Mouse (Mus musculus) stomach, postnatal 0 days (tissue): ENCODE measurements around the gene Ftsj3. TPM values are rescaled to one million over a fixed set of nuclear protein-coding genes. Genes with fewer than 3 reads are reported as not detected.

Experiments
- ATAC-seq: fragments of 200-750 bp; cut with Nextera tagmentation; 2 replicates; pipeline ENCODE4 v1.8.0; 2017; ENCODE audit not compliant: low FRiP score, low TSS enrichment
- DNase-seq: peaks from one replicate; pipeline ENCODE4 v3.0.0-alpha.2; 2016; ENCODE audit warnings: low spot score
- H3K27ac ChIP-seq: fragments of 300-500 bp; sonication (generic); replicated peaks from 2 replicates; pipeline ENCODE4 v1.5.1; 2014; ENCODE audit warnings: mild to moderate bottlenecking, control low read depth
- H3K27me3 ChIP-seq: fragments of 300-500 bp; sonication (generic); 2 replicates; pipeline ENCODE4 v1.6.1; 2014; ENCODE audit warnings: low read length; ENCODE audit not compliant: control insufficient read depth, insufficient read depth
- H3K36me3 ChIP-seq: fragments of 300-500 bp; sonication (generic); 2 replicates; pipeline ENCODE4 v1.6.1; 2014; ENCODE audit warnings: low read length, mixed read lengths; ENCODE audit not compliant: control insufficient read depth, insufficient read depth
- H3K4me1 ChIP-seq: fragments of 300-500 bp; sonication (generic); replicated peaks from 2 replicates; pipeline ENCODE4 v1.6.1; 2014; ENCODE audit warnings: antibody characterized with exemption; ENCODE audit not compliant: control insufficient read depth, insufficient read depth
- H3K4me2 ChIP-seq: fragments of 300-500 bp; sonication (generic); replicated peaks from 2 replicates; pipeline ENCODE4 v1.6.1; 2014; ENCODE audit warnings: low read depth, mild to moderate bottlenecking, control low read depth, moderate library complexity
- H3K4me3 ChIP-seq: fragments of 300-500 bp; sonication (generic); 2 replicates; pipeline ENCODE4 v1.5.1; 2014; ENCODE audit warnings: low read depth, low read length, control low read depth
- H3K9ac ChIP-seq: fragments of 300-500 bp; sonication (generic); 2 replicates; pipeline ENCODE4 v1.6.1; 2014; ENCODE audit warnings: mild to moderate bottlenecking, low read length, control low read depth, mixed read lengths
- H3K9me3 ChIP-seq: fragments of 300-500 bp; sonication (generic); 2 replicates; pipeline ENCODE4 v1.6.1; 2016; ENCODE audit warnings: low read length; ENCODE audit not compliant: control insufficient read depth
- CTCF ChIP-seq: IDR thresholded peaks from 2 replicates; pipeline ENCODE4 v1.5.1; 2016; ENCODE audit warnings: antibody characterized with exemption, low read depth, mild to moderate bottlenecking, moderate library complexity
- EP300 ChIP-seq: optimal IDR thresholded peaks from 2 replicates; pipeline ENCODE3; 2016; ENCODE audit warnings: antibody characterized with exemption
- WGBS: fragments of 180-500 bp; shearing (Covaris S2); extraction: QIAGEN DNeasy Blood & Tissue Kit; methylation state at CpG from one replicate; pipeline ENCODE4 v1.1.7; 2014; 5-methylcytosine and 5-hydroxymethylcytosine counted together
- polyA plus RNA-seq: library from polyadenylated mRNA; unstranded; fragments of >200 nt; fragmentation: Nextera tagmentation; extraction: Ambion mirVana; gene quantifications from 2 replicates; pipeline ENCODE4 v1.2.1, GENCODE M21; 2015

The Ftsj3 gene
- polyA plus RNA-seq, 1 experiment from 2014 or later: 24.4 TPM

GRCm38 (mm10) chr11:106260826-106261450 is 5.1 kb upstream of the Ftsj3 start:
- no peak overlapping the region for H3K9ac ChIP-seq
- no peak for DNase-seq
- WGBS: 74% methylated on average over 14 of the region's 14 CpGs
- peaks cover 34% of the 10 kb centered on the region for H3K36me3 ChIP-seq
- no peak overlapping the region for H3K4me3 ChIP-seq
- no peaks in the 10 kb centered on the region for H3K27me3 ChIP-seq
- no peak overlapping the region for H3K4me2 ChIP-seq
- no peak overlapping the region for H3K27ac ChIP-seq
- no peak for ATAC-seq
- TF ChIP-seq CTCF (no peak), EP300 (no peak)
- 0 out of 2 replicates have a peak, but pooled peaks cover 2% of the 10 kb centered on the region for H3K4me1 ChIP-seq
- no peaks in the 10 kb centered on the region for H3K9me3 ChIP-seq

- Histone ChIP-seq H3K9me3 (no peaks in the 10 kb centered on the region), H3K27me3 (no peaks in the 10 kb centered on the region), H3K4me2 (peak overlapping the region; percentile 76), H3K4me1 (0 out of 2 replicates have a peak, but pooled peaks cover 2% of the 10 kb centered on the region), H3K9ac (peak overlapping the region; percentile 70), H3K36me3 (peaks cover 1% of the 10 kb centered on the region; the same call in 1 of the 2 replicates), H3K4me3 (peak overlapping the region; percentile 69), H3K27ac (peak overlapping the region; percentile 79; the same call in 1 of the 2 replicates)
- WGBS: 49% methylated on average over 5 of the region's 5 CpGs
- no peak for DNase-seq
- no peak for ATAC-seq
- TF ChIP-seq CTCF (no peak), EP300 (no peak)
Observed at GRCm38 (mm10) chr11:106256775-106257174, 896 bp upstream of the Ftsj3 start.

GRCm38 (mm10) chr11:106255174-106255573 is 705 bp downstream of the Ftsj3 start:
- H3K27ac ChIP-seq: peak overlapping the region; percentile 61
- H3K27me3 ChIP-seq: no peaks in the 10 kb centered on the region
- 3% methylated on average over 22 of the region's 22 CpGs for WGBS
- ATAC-seq: no peak; the same call in 1 of the 2 replicates
- peak; percentile 50 for DNase-seq
- H3K4me2 ChIP-seq: peak overlapping the region; percentile 76
- no peaks in the 10 kb centered on the region for H3K9me3 ChIP-seq
- H3K9ac ChIP-seq: peak overlapping the region; percentile 65
- no peak for TF ChIP-seq CTCF
- no peak for TF ChIP-seq EP300
- H3K36me3 ChIP-seq: peaks cover 4% of the 10 kb centered on the region
- H3K4me1 ChIP-seq: 0 out of 2 replicates have a peak, but pooled peaks cover 2% of the 10 kb centered on the region
- peak overlapping the region; percentile 69 for H3K4me3 ChIP-seq

- WGBS: 15% methylated on average over 2 of the region's 2 CpGs
- Histone ChIP-seq H3K27ac (no peak overlapping the region; the same call in 1 of the 2 replicates), H3K4me2 (peak overlapping the region; percentile 76), H3K4me3 (peak overlapping the region; percentile 69), H3K36me3 (peaks cover 9% of the 10 kb centered on the region), H3K27me3 (no peaks in the 10 kb centered on the region), H3K9me3 (no peaks in the 10 kb centered on the region), H3K9ac (peak overlapping the region; percentile 65), H3K4me1 (0 out of 2 replicates have a peak, but pooled peaks cover 2% of the 10 kb centered on the region)
- TF ChIP-seq EP300 (no peak), CTCF (no peak)
- DNase-seq (no peak), ATAC-seq (no peak)
Observed at GRCm38 (mm10) chr11:106254767-106255166, 1.1 kb downstream of the Ftsj3 start.

GRCm38 (mm10) chr11:106249326-106249725 is 6.6 kb downstream of the Ftsj3 start:
- Histone ChIP-seq H3K4me2 (no peak overlapping the region), H3K4me1 (no peaks in the 10 kb centered on the region), H3K9ac (no peak overlapping the region), H3K9me3 (no peaks in the 10 kb centered on the region), H3K27me3 (no peaks in the 10 kb centered on the region), H3K36me3 (peaks cover 36% of the 10 kb centered on the region), H3K4me3 (no peak overlapping the region), H3K27ac (no peak overlapping the region)
- no peak for DNase-seq
- WGBS: 82% methylated on average over 7 of the region's 7 CpGs
- TF ChIP-seq CTCF (no peak), EP300 (no peak)
- ATAC-seq: no peak

- Histone ChIP-seq H3K36me3 (peaks cover 48% of the 10 kb centered on the region), H3K27ac (no peak overlapping the region), H3K4me3 (no peak overlapping the region), H3K9ac (no peak overlapping the region), H3K4me1 (no peaks in the 10 kb centered on the region), H3K9me3 (no peaks in the 10 kb centered on the region), H3K4me2 (no peak overlapping the region), H3K27me3 (no peaks in the 10 kb centered on the region)
- DNase-seq: no peak
- ATAC-seq: no peak
- WGBS: 93% methylated on average over 1 of the region's 1 CpGs
- TF ChIP-seq EP300: no peak
- TF ChIP-seq CTCF: peak; percentile 59
Observed at GRCm38 (mm10) chr11:106246834-106247233, 9.0 kb downstream of the Ftsj3 start.
